Mouse (Mus musculus) embryonic facial prominence, embryonic 10.5 days (tissue): Measurements from ENCODE around the gene Nemp1. TPM values are rescaled to one million over a fixed set of nuclear protein-coding genes. Genes with fewer than 3 reads are reported as not detected.
"Not testable (repeated sequence)": the region's sequence is repeated elsewhere in the genome, so short reads cannot be mapped to it uniquely, and the experiment has no call there.

Experiments used
- DNase-seq: peaks from one replicate; pipeline ENCODE4 v3.0.0-alpha.2; 2017; ENCODE audit warnings: low spot score
- H3K27ac ChIP-seq: fragments of 300-500 bp; sonication (generic); replicated peaks from 2 replicates; pipeline ENCODE4 v1.5.1; 2016; ENCODE audit warnings: mild to moderate bottlenecking
- H3K27me3 ChIP-seq: fragments of 300-500 bp; sonication (generic); replicated peaks from 2 replicates; pipeline ENCODE4 v1.6.1; 2016; ENCODE audit warnings: low read depth, mild to moderate bottlenecking; ENCODE audit not compliant: poor library complexity, severe bottlenecking
- H3K36me3 ChIP-seq: fragments of 300-500 bp; sonication (generic); replicated peaks from 2 replicates; pipeline ENCODE4 v1.6.1; 2016; ENCODE audit warnings: mild to moderate bottlenecking, moderate library complexity
- H3K4me1 ChIP-seq: fragments of 300-500 bp; sonication (generic); 2 replicates; pipeline ENCODE4 v1.6.1; 2016
- H3K4me3 ChIP-seq: fragments of 300-500 bp; sonication (generic); 2 replicates; pipeline ENCODE4 v1.5.1; 2016; ENCODE audit warnings: mild to moderate bottlenecking, moderate library complexity
- H3K9me3 ChIP-seq: fragments of 300-500 bp; sonication (generic); 2 replicates; pipeline ENCODE4 v1.6.1; 2016; ENCODE audit warnings: mild to moderate bottlenecking
- WGBS: fragments of 180-500 bp; shearing (Covaris S2); methylation state at CpG from one replicate; pipeline ENCODE4 v1.1.7; 2016; 5-methylcytosine and 5-hydroxymethylcytosine counted together
- polyA plus RNA-seq: library from polyadenylated mRNA; unstranded; fragments of >200 nt; fragmentation: Nextera tagmentation; extraction: Ambion mirVana; gene quantifications from 2 replicates; pipeline ENCODE4 v1.2.1, GENCODE M21; 2016

The Nemp1 gene
- polyA plus RNA-seq, 1 experiment from 2014 or later: 10.0 TPM

GRCm38 (mm10) chr10:127631261-127632214 lies 35.2 kb upstream of the Nemp1 start:
- Histone ChIP-seq H3K36me3 (no peaks in the 10 kb centered on the region), H3K4me1 (peaks cover 7% of the 10 kb centered on the region; the same call in 1 of the 2 replicates), H3K27me3 (no peaks in the 10 kb centered on the region), H3K27ac (no peak overlapping the region), H3K4me3 (no peak overlapping the region), H3K9me3 (peaks cover 4% of the 10 kb centered on the region)
- WGBS: 80% methylated on average over 10 of the region's 10 CpGs
- DNase-seq: no peak

GRCm38 (mm10) chr10:127632668-127633271 lies 33.9 kb upstream of the Nemp1 start:
- Histone ChIP-seq H3K27ac (no peak overlapping the region), H3K9me3 (no peaks in the 10 kb centered on the region), H3K27me3 (no peaks in the 10 kb centered on the region), H3K4me3 (no peak overlapping the region), H3K36me3 (no peaks in the 10 kb centered on the region), H3K4me1 (peaks cover 7% of the 10 kb centered on the region; the same call in 1 of the 2 replicates)
- 80% methylated on average over 7 of the region's 7 CpGs for WGBS
- no peak for DNase-seq

GRCm38 (mm10) chr10:127640421-127640820 lies 26.3 kb upstream of the Nemp1 start:
- H3K4me1 ChIP-seq: peaks cover 29% of the 10 kb centered on the region
- DNase-seq: no peak
- H3K36me3 ChIP-seq: no peaks in the 10 kb centered on the region
- 69% methylated on average over 5 of the region's 5 CpGs for WGBS
- peaks cover 33% of the 10 kb centered on the region for H3K27me3 ChIP-seq
- no peak overlapping the region for H3K4me3 ChIP-seq
- H3K9me3 ChIP-seq: no peaks in the 10 kb centered on the region
- no peak overlapping the region for H3K27ac ChIP-seq

- WGBS: 5% methylated on average over 19 of the region's 19 CpGs
- Histone ChIP-seq H3K27me3 (peaks cover 33% of the 10 kb centered on the region), H3K4me3 (peak overlapping the region; percentile 56)
Measured at GRCm38 (mm10) chr10:127641861-127642771, 24.6 kb upstream of the Nemp1 start.

GRCm38 (mm10) chr10:127642772-127643552 lies 23.7 kb upstream of the Nemp1 start, which contains the start of gene Stat6:
Stat6 (plus strand) TSS chr10:127642986.
- H3K4me3 ChIP-seq: peak within 1 kb of the TSS; percentile 56
- no peaks in the 10 kb centered on the region for H3K36me3 ChIP-seq
- DNase-seq: peak; percentile 69
- 3% methylated on average over 37 of the region's 37 CpGs for WGBS
- H3K9me3 ChIP-seq: no peaks in the 10 kb centered on the region
- peak within 1 kb of the TSS; percentile 86 for H3K27ac ChIP-seq
- H3K4me1 ChIP-seq: peaks cover 29% of the 10 kb centered on the region
- H3K27me3 ChIP-seq: peaks cover 33% of the 10 kb centered on the region

More at GRCm38 (mm10) chr10:127641861-127642771, 24.6 kb upstream of the Nemp1 start:
- Histone ChIP-seq H3K4me1 (peaks cover 29% of the 10 kb centered on the region), H3K9me3 (no peaks in the 10 kb centered on the region), H3K36me3 (no peaks in the 10 kb centered on the region), H3K27ac (peak overlapping the region; percentile 86)
- peak; percentile 88 for DNase-seq

GRCm38 (mm10) chr10:127643553-127644238 lies 23.0 kb upstream of the Nemp1 start:
- Histone ChIP-seq H3K4me1 (peaks cover 29% of the 10 kb centered on the region), H3K4me3 (peak overlapping the region; percentile 56), H3K27me3 (peaks cover 33% of the 10 kb centered on the region), H3K36me3 (no peaks in the 10 kb centered on the region), H3K27ac (peak overlapping the region; percentile 86), H3K9me3 (no peaks in the 10 kb centered on the region)
- DNase-seq: peak; percentile 71
- under 1% methylated on average over 25 of the region's 25 CpGs for WGBS

GRCm38 (mm10) chr10:127645791-127646190 lies 20.9 kb upstream of the Nemp1 start:
- 39% methylated on average over 2 of the region's 2 CpGs for WGBS
- no peak overlapping the region for H3K27ac ChIP-seq
- H3K27me3 ChIP-seq: peaks cover 27% of the 10 kb centered on the region
- H3K9me3 ChIP-seq: no peaks in the 10 kb centered on the region
- H3K36me3 ChIP-seq: peaks cover under 1% of the 10 kb centered on the region; the same call in 1 of the 2 replicates
- no peak overlapping the region for H3K4me3 ChIP-seq
- peaks cover 29% of the 10 kb centered on the region for H3K4me1 ChIP-seq
- no peak for DNase-seq

- 57% methylated on average over 21 of the region's 21 CpGs for WGBS
- DNase-seq: no peak
- peak overlapping the region; percentile 52 for H3K27ac ChIP-seq
- H3K9me3 ChIP-seq: no peaks in the 10 kb centered on the region
- peaks cover 8% of the 10 kb centered on the region for H3K27me3 ChIP-seq
- peaks cover 24% of the 10 kb centered on the region for H3K4me1 ChIP-seq
- H3K4me3 ChIP-seq: peak overlapping the region; percentile 35; the same call in 1 of the 2 replicates
- peaks cover 27% of the 10 kb centered on the region; the same call in 1 of the 2 replicates for H3K36me3 ChIP-seq
Measured at GRCm38 (mm10) chr10:127652906-127653638, 13.6 kb upstream of the Nemp1 start.

- peaks cover 33% of the 10 kb centered on the region for H3K36me3 ChIP-seq
- WGBS: 63% methylated on average over 16 of the region's 16 CpGs
- peaks cover 18% of the 10 kb centered on the region for H3K27me3 ChIP-seq
- no peaks in the 10 kb centered on the region for H3K9me3 ChIP-seq
- DNase-seq: no peak
- H3K27ac ChIP-seq: 0 out of 2 replicates have a peak overlapping the region, but pooled peaks have one; percentile 16
- no peak overlapping the region for H3K4me3 ChIP-seq
- H3K4me1 ChIP-seq: peaks cover 41% of the 10 kb centered on the region
Measured at GRCm38 (mm10) chr10:127654970-127655579, 11.6 kb upstream of the Nemp1 start.

- Histone ChIP-seq H3K36me3 (peaks cover 42% of the 10 kb centered on the region), H3K27me3 (peaks cover 44% of the 10 kb centered on the region), H3K4me1 (peaks cover 64% of the 10 kb centered on the region)
- not testable (repeated sequence) for H3K4me3 ChIP-seq, H3K27ac ChIP-seq, H3K9me3 ChIP-seq, DNase-seq
- WGBS: 49% methylated on average over 6 of the region's 6 CpGs
Measured at GRCm38 (mm10) chr10:127657617-127658016, 9.1 kb upstream of the Nemp1 start.
